8 mouse cellular contexts compared by ENCODE assay signal in the genomic region with DNA sequence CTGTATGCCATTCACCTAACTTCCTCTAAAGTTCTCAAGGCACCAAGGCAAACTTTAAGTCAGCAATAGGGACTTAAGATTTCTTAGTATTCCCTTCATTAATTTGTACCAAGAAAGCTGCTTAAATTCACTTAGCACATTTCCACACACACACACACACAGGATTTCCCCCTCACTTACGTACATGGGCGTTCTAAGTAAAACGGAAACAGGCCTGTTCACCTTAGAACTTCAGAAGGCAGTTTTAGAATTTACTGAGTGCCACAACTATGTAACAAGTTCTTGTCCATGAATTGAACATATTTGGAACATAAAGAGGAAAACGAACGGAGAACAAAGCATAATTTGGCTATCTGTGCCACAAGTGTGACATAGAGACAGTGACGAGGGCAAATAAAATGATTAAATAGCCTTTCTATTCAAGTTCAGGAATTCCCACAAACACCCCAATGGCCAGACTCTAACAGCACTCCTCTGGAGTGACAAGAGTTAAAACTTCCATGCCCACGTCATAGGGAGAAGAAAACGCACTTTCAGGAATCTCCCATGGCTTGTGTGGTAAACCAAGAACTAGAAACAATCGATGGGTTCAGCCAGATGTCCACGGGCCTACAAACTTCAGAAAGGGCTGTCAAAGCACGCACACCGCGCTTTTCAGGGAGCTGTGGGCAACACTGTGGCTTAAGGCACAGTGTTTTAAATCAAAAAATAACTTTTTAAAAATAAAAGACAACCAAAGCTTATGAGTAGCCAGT. TPM values are rescaled to one million over a fixed set of nuclear protein-coding genes. Genes with fewer than 3 reads are reported as not detected.
DNase-seq lines count a peak whose midpoint lies in the region; ATAC-seq and TF ChIP-seq lines count a peak whose summit lies in the region.

No protein-coding gene starts in this region.

- no peaks in the 10 kb centered on the region for H3K9me3 ChIP-seq in G1E (replicated peaks)
- H3K9me3 ChIP-seq in kidney, postnatal 0 days (replicated peaks; ENCODE audit: low read length): no peaks in the 10 kb centered on the region
- no peaks in the 10 kb centered on the region; the same call in 1 of the 2 replicates for H3K9me3 ChIP-seq in midbrain, embryonic 16.5 days (replicated peaks; ENCODE audit: control insufficient read depth, low read length, poor library complexity, severe bottlenecking)

- H3K4me3 ChIP-seq in G1E (ENCODE audit: low read depth, low read length): peak overlapping the region; percentile 98
- H3K4me3 ChIP-seq in kidney, postnatal 0 days (replicated peaks; ENCODE audit: low read depth, low read length): peak overlapping the region; percentile 86
- H3K4me3 ChIP-seq in midbrain, embryonic 16.5 days (ENCODE audit: low read depth, low read length): peak overlapping the region; percentile 74

- no peaks in the 10 kb centered on the region for H3K27me3 ChIP-seq in G1E (ENCODE audit: insufficient read depth, low read length)
- H3K27me3 ChIP-seq in kidney, postnatal 0 days (ENCODE audit: insufficient read depth, low read length): no peaks in the 10 kb centered on the region
- H3K27me3 ChIP-seq in midbrain, embryonic 16.5 days (ENCODE audit: control insufficient read depth, insufficient read depth, low read depth, low read length): no peaks in the 10 kb centered on the region

- H3K4me2 ChIP-seq in kidney, postnatal 0 days (ENCODE audit: low read length): peak overlapping the region; percentile 78
- peak overlapping the region; percentile 73 for H3K4me2 ChIP-seq in midbrain, embryonic 16.5 days (ENCODE audit: low read length)

- WGBS in kidney, postnatal 0 days: 29% methylated on average over 13 of the region's 13 CpGs
- 62% methylated on average over 13 of the region's 13 CpGs for WGBS in midbrain, embryonic 16.5 days

- H3K36me3 ChIP-seq in G1E (replicated peaks): peaks cover 40% of the 10 kb centered on the region
- peaks cover 23% of the 10 kb centered on the region for H3K36me3 ChIP-seq in kidney, postnatal 0 days (ENCODE audit: insufficient read depth, low read length)
- H3K36me3 ChIP-seq in midbrain, embryonic 16.5 days (ENCODE audit: control insufficient read depth, insufficient read depth, low read length): peaks cover 9% of the 10 kb centered on the region

- H3K4me1 ChIP-seq in G1E (ENCODE audit: insufficient read depth, low read depth, low read length): peaks cover 44% of the 10 kb centered on the region
- peaks cover 5% of the 10 kb centered on the region; the same call in 1 of the 2 replicates for H3K4me1 ChIP-seq in kidney, postnatal 0 days (replicated peaks; ENCODE audit: insufficient read depth, low read length)
- H3K4me1 ChIP-seq in midbrain, embryonic 16.5 days (ENCODE audit: control insufficient read depth, insufficient read depth, low read length): peaks cover 12% of the 10 kb centered on the region

- ATAC-seq in G1E (ENCODE audit: extremely low read depth, insufficient number of reproducible peaks, low FRiP score, poor library complexity, severe bottlenecking): no peak
- no peak for ATAC-seq in kidney, postnatal 0 days (replicated peaks; ENCODE audit: low FRiP score, low read depth)
- ATAC-seq in midbrain, embryonic 16.5 days: no peak

- peak overlapping the region; percentile 85 for H3K9ac ChIP-seq in kidney, postnatal 0 days (ENCODE audit: low read depth, low read length)
- no peak overlapping the region for H3K9ac ChIP-seq in midbrain, embryonic 16.5 days (ENCODE audit: low read depth, low read length)

- H3K27ac ChIP-seq in kidney, postnatal 0 days: peak overlapping the region; percentile 93
- no peak overlapping the region for H3K27ac ChIP-seq in midbrain, embryonic 16.5 days (ENCODE audit: low read length)

- DNase-seq in B cell, adult 2 months: peak; percentile 42 to 45
- no peak for DNase-seq in G1E (ENCODE audit: low spot score)
- DNase-seq in heart, adult 8-10 months (ENCODE audit: low spot score): peak; percentile 44
- peak; percentile 57 for DNase-seq in kidney, postnatal 0 days (ENCODE audit: low spot score)
- no peak for DNase-seq in cerebellum, adult 9-11 months
- DNase-seq in cerebellum, adult 11-12 months: no peak
- no peak for DNase-seq in adrenal gland, postnatal 10 days

- TF ChIP-seq CTCF in G1E (IDR thresholded peaks at IDR 0.05; ENCODE audit: low read depth, low read length): no peak
- no peak for TF ChIP-seq CTCF in kidney, postnatal 0 days (IDR thresholded peaks at IDR 0.05; ENCODE audit: low read depth)

RNA-seq across cellular contexts. Expression of a gene that starts 18.4 kb away (rescaled TPM):
- total RNA-seq in G1E (2014; fragmentation: Nextera tagmentation) (5.5 and 5.7 TPM in 2 replicates), G1E (2017) (5.1 and 5.5 TPM in 2 replicates)
- 0.74 and 0.92 TPM in 2 replicates for polyA plus RNA-seq in G1E (2012)
- 1 to 10 TPM; 1.9 to 2.3 (median 2.1) TPM for total RNA-seq in heart, adult 8-10 months (2022)
- 4.9 and 5.8 TPM in 2 replicates for polyA plus RNA-seq in kidney, postnatal 0 days (2015; fragmentation: Nextera tagmentation; extraction: Ambion mirVana)
- polyA plus RNA-seq in midbrain, embryonic 16.5 days (2015; fragmentation: Nextera tagmentation; extraction: Ambion mirVana): 1.1 and 1.3 TPM in 2 replicates
- total RNA-seq in adrenal gland, postnatal 10 days (2021): 1 to 10 TPM; 8.0 to 8.9 TPM

Comparison
In these comparisons a context has a peak if more than half of its experiments do, and no peak if none do; other contexts are left out.
1. DNase-seq: peak in B cell, adult 2 months (2 of 2), heart, adult 8-10 months (single experiment) and kidney, postnatal 0 days (single experiment); none in G1E (single experiment), cerebellum, adult 9-11 months (single experiment), cerebellum, adult 11-12 months (single experiment) and adrenal gland, postnatal 10 days (single experiment).
2. Peak in every context shown above with its lines, with median percentiles within 50 percentile points of each other: H3K4me3 ChIP-seq.